Mouse (Mus musculus): ENCODE measurements around the gene Lrrc74a.

DNA sequence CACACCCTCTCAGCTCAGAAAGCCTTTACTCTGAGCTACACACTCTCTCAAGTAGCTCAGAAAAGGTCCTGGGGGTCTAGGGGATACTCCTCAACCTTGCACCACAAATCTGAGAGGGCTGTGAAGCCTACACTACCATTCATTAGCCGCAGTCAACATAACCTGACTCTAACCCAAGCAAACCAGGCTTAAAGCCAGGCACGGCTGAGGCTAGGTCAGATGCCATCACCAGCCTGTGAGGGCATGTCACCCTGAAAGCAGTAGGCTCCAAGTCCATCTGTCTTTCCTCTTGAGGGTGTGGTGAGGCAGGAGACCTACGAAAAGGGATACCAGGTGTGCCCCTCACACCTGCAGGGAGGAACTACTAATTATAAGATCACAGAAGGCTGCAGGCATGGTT is 62.2 kb downstream of the Lrrc74a start:
- TF ChIP-seq EP300 (IDR thresholded peaks at IDR 0.05; ENCODE audit: insufficient read depth, low read depth, low read length) (no peak), POLR2A (IDR thresholded peaks at IDR 0.05; ENCODE audit: insufficient read depth, low read length) (no peak), CTCF (IDR thresholded peaks at IDR 0.05; ENCODE audit: low read depth, low read length) (no peak)
